Mouse (Mus musculus): ENCODE measurements around the gene Olfr281. TPM values are rescaled to one million over a fixed set of nuclear protein-coding genes. Genes with fewer than 3 reads are reported as not detected.
"Not testable (repeated sequence)": the region's sequence is repeated elsewhere in the genome, so short reads cannot be mapped to it uniquely, and the experiment has no call there.

Olfr281 gene
- total RNA-seq (2021): not detected
- long read RNA-seq, experiment 1: 0 reads
- long read RNA-seq, experiment 2: 0 reads

- no peak for DNase-seq (ENCODE audit: low spot score in 2 of 2)
These were observed at the start of gene Olfr281 for GRCm38 (mm10) chr15:98452288-98452687. Olfr281 (plus strand) TSS chr15:98452588.

- no peak for DNase-seq (ENCODE audit: low spot score in 2 of 2)
These were observed 43.9 kb upstream of the Olfr281 start for GRCm38 (mm10) chr15:98408406-98409060.

- no peak for DNase-seq (ENCODE audit: low spot score in 2 of 2)
These were observed 42.8 kb upstream of the Olfr281 start for GRCm38 (mm10) chr15:98409635-98410034.

- no peak for DNase-seq (ENCODE audit: low spot score in 2 of 2)
These were observed 42.1 kb upstream of the Olfr281 start for GRCm38 (mm10) chr15:98410249-98410648.

GRCm38 (mm10) chr15:98415996-98416395 is 36.4 kb upstream of the Olfr281 start:
- no peak for DNase-seq (ENCODE audit: low spot score in 2 of 2)

- not testable (repeated sequence) for DNase-seq (ENCODE audit: low spot score in 2 of 2)
These were observed 35.6 kb upstream of the Olfr281 start for GRCm38 (mm10) chr15:98416802-98417201.

GRCm38 (mm10) chr15:98417285-98417684 is 35.1 kb upstream of the Olfr281 start:
- DNase-seq (ENCODE audit: low spot score in 2 of 2): not testable (repeated sequence)

GRCm38 (mm10) chr15:98418096-98418495 is 34.3 kb upstream of the Olfr281 start:
- DNase-seq (ENCODE audit: low spot score in 2 of 2): no peak

GRCm38 (mm10) chr15:98420897-98421296 is 31.5 kb upstream of the Olfr281 start:
- DNase-seq (ENCODE audit: low spot score in 2 of 2): no peak

- no peak for DNase-seq (ENCODE audit: low spot score in 2 of 2)
These were observed 28.1 kb upstream of the Olfr281 start for GRCm38 (mm10) chr15:98424326-98424725.

GRCm38 (mm10) chr15:98424753-98425152 is 27.6 kb upstream of the Olfr281 start:
- no peak for DNase-seq (ENCODE audit: low spot score in 2 of 2)

GRCm38 (mm10) chr15:98425188-98425587 is 27.2 kb upstream of the Olfr281 start:
- DNase-seq (ENCODE audit: low spot score in 2 of 2): no peak

- DNase-seq (ENCODE audit: low spot score in 2 of 2): not testable (repeated sequence)
These were observed 21.5 kb upstream of the Olfr281 start, which contains the start of gene Olfr282 for GRCm38 (mm10) chr15:98430925-98431324. Olfr282 (plus strand) TSS chr15:98431225.

GRCm38 (mm10) chr15:98444561-98444960 is 7.8 kb upstream of the Olfr281 start:
- no peak for DNase-seq (ENCODE audit: low spot score in 2 of 2)

- DNase-seq (ENCODE audit: low spot score in 2 of 2): no peak
These were observed 3.9 kb upstream of the Olfr281 start for GRCm38 (mm10) chr15:98448521-98448920.

GRCm38 (mm10) chr15:98469596-98469995 is 17.2 kb downstream of the Olfr281 start, which contains the start of gene OR5BS1P:
OR5BS1P (plus strand) TSS chr15:98469896.
- no peak for DNase-seq (ENCODE audit: low spot score in 2 of 2)

GRCm38 (mm10) chr15:98471539-98471938 is 19.2 kb downstream of the Olfr281 start:
- DNase-seq (ENCODE audit: low spot score in 2 of 2): no peak

GRCm38 (mm10) chr15:98474958-98475357 is 22.6 kb downstream of the Olfr281 start:
- DNase-seq (ENCODE audit: low spot score in 2 of 2): no peak

- peak in 1 of 2 experiments; percentile 37 for DNase-seq (ENCODE audit: low spot score in 2 of 2)
These were observed 23.0 kb downstream of the Olfr281 start for GRCm38 (mm10) chr15:98475382-98475781.

- no peak for DNase-seq (ENCODE audit: low spot score in 2 of 2)
These were observed 23.9 kb downstream of the Olfr281 start for GRCm38 (mm10) chr15:98476281-98476680.

- DNase-seq (ENCODE audit: low spot score in 2 of 2): no peak
These were observed 27.2 kb downstream of the Olfr281 start for GRCm38 (mm10) chr15:98479568-98480102.

- no peak for DNase-seq (ENCODE audit: low spot score in 2 of 2)
These were observed 30.3 kb downstream of the Olfr281 start, which contains the start of gene Lalba for GRCm38 (mm10) chr15:98482701-98483100. Lalba (minus strand) TSS chr15:98482721.
